ENCODE assay signal across 10 mouse cellular contexts in the genomic region with DNA sequence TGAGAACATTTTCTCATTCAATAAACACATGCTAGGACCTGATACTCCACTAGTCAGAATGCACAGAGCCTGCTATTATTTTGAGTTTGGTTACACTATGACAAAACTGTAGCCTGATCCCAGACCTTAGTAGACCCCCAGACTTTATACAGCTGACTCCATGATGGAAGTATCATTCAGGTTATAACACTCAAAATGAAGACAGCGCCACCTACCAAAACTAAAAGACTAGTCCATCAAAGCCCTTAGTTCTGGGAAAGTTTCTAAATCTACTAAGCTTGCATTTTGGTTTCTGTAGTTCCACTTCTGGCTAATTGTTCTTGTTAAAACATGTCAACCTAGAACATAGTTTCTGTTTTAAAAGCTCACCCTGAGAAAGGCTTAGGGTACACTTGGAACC. TPM values are rescaled to one million over a fixed set of nuclear protein-coding genes. Genes with fewer than 3 reads are reported as not detected.
A peak's percentile ranks its signal among the peaks of the same experiment; 100 is the strongest.
DNase-seq lines count a peak whose midpoint lies in the region; ATAC-seq lines count a peak whose summit lies in the region.
"Had no signal": no experiment of that assay in that cellular context is flagged by ENCODE, and none has a peak within 500 bp of the region (broad histone marks: within the 10 kb centered on the region; RNA-seq: fewer than 3 reads in every experiment).

No protein-coding gene starts in this region.

- H3K9ac ChIP-seq in heart, embryonic 11.5 days (ENCODE audit: low read depth, low read length), result no peak overlapping the region
- H3K9ac ChIP-seq in embryonic facial prominence, embryonic 13.5 days, result no peak overlapping the region
- no peak overlapping the region for H3K9ac ChIP-seq in liver, embryonic 12.5 days

- no peak for ATAC-seq in heart, embryonic 11.5 days (replicated peaks; ENCODE audit: insufficient number of reproducible peaks, low FRiP score, low TSS enrichment)
- ATAC-seq in embryonic facial prominence, embryonic 13.5 days (ENCODE audit: insufficient number of reproducible peaks, insufficient read depth, low FRiP score, low TSS enrichment, low read depth), result no peak
- no peak for ATAC-seq in liver, embryonic 12.5 days
- ATAC-seq in erythroblast, adult 5-6 weeks (replicated peaks; ENCODE audit: low FRiP score, poor library complexity, severe bottlenecking), result no peak

- WGBS in heart, embryonic 11.5 days (ENCODE audit: insufficient replicate concordance), result 70% methylated on average over 1 of the region's 1 CpGs
- 50% methylated on average over 1 of the region's 1 CpGs for WGBS in embryonic facial prominence, embryonic 13.5 days
- WGBS in liver, embryonic 12.5 days (ENCODE audit: insufficient replicate concordance), result 54% methylated on average over 1 of the region's 1 CpGs

- no peak overlapping the region for H3K4me3 ChIP-seq in heart, embryonic 11.5 days (ENCODE audit: low read depth, low read length)
- H3K4me3 ChIP-seq in embryonic facial prominence, embryonic 13.5 days, result no peak overlapping the region
- H3K4me3 ChIP-seq in liver, embryonic 12.5 days, result no peak overlapping the region

- no peaks in the 10 kb centered on the region for H3K9me3 ChIP-seq in heart, embryonic 11.5 days (replicated peaks; ENCODE audit: control insufficient read depth, low read length)
- no peaks in the 10 kb centered on the region for H3K9me3 ChIP-seq in embryonic facial prominence, embryonic 13.5 days
- no peaks in the 10 kb centered on the region for H3K9me3 ChIP-seq in liver, embryonic 12.5 days (replicated peaks)

- no peak overlapping the region for H3K27ac ChIP-seq in heart, embryonic 11.5 days (ENCODE audit: low read depth, low read length)
- H3K27ac ChIP-seq in embryonic facial prominence, embryonic 13.5 days, result no peak overlapping the region
- no peak overlapping the region for H3K27ac ChIP-seq in liver, embryonic 12.5 days

- peak overlapping the region; percentile 69; the same call in 1 of the 2 replicates for H3K4me2 ChIP-seq in heart, embryonic 11.5 days
- peak overlapping the region; percentile 62 for H3K4me2 ChIP-seq in embryonic facial prominence, embryonic 13.5 days
- H3K4me2 ChIP-seq in liver, embryonic 12.5 days, result peak overlapping the region; percentile 73

- no peaks in the 10 kb centered on the region for H3K36me3 ChIP-seq in heart, embryonic 11.5 days (ENCODE audit: control insufficient read depth, insufficient read depth, low read length)
- no peaks in the 10 kb centered on the region for H3K36me3 ChIP-seq in embryonic facial prominence, embryonic 13.5 days
- H3K36me3 ChIP-seq in liver, embryonic 12.5 days, result no peaks in the 10 kb centered on the region

- H3K27me3 ChIP-seq in heart, embryonic 11.5 days (ENCODE audit: control insufficient read depth, insufficient read depth, low read length), result no peaks in the 10 kb centered on the region
- H3K27me3 ChIP-seq in embryonic facial prominence, embryonic 13.5 days, result no peaks in the 10 kb centered on the region
- H3K27me3 ChIP-seq in liver, embryonic 12.5 days (replicated peaks), result no peaks in the 10 kb centered on the region

- no peaks in the 10 kb centered on the region for H3K4me1 ChIP-seq in heart, embryonic 11.5 days (ENCODE audit: control insufficient read depth, insufficient read depth, low read length)
- H3K4me1 ChIP-seq in embryonic facial prominence, embryonic 13.5 days, result peaks cover 3% of the 10 kb centered on the region; the same call in 1 of the 2 replicates
- H3K4me1 ChIP-seq in liver, embryonic 12.5 days, result peaks cover 3% of the 10 kb centered on the region; the same call in 1 of the 2 replicates

- DNase-seq in heart, adult 18-20 months, result no peak
- DNase-seq in 3T3-L1 (ENCODE audit: low read depth, low spot score), result peak; percentile 4
- DNase-seq in adrenal gland, adult (ENCODE audit: inconsistent age in 2 of 2, low spot score in 1 of 2), result no peak
- DNase-seq in cerebellum, adult 9-11 months, result no peak
- DNase-seq: cerebellum, adult 18-20 months had no signal

RNA-seq across cellular contexts. Expression of a gene that starts 0.8 kb away (rescaled TPM):
- 9.4 and 12.0 TPM in 2 replicates for polyA plus RNA-seq in heart, embryonic 11.5 days (2014; fragmentation: Nextera tagmentation; extraction: Ambion mirVana)
- total RNA-seq in heart, adult 18-20 months (2021), result 10 to 100 TPM; 14.6 to 16.5 TPM
- polyA plus RNA-seq in embryonic facial prominence, embryonic 13.5 days (2015; fragmentation: Nextera tagmentation; extraction: Ambion mirVana), result 15.0 and 15.5 TPM in 2 replicates
- polyA plus RNA-seq in liver, embryonic 12.5 days (2016; fragmentation: Nextera tagmentation; extraction: Ambion mirVana), result 3.7 and 4.0 TPM in 2 replicates
- 4.4 and 10.2 TPM in 2 replicates for total RNA-seq in erythroblast, adult 5-6 weeks (2015; ENCODE audit: low replicate concordance)
- total RNA-seq in erythroblast, adult 5-6 weeks (2017; ENCODE audit: low replicate concordance), result 2.6 and 3.3 TPM in 2 replicates

RNA-seq across cellular contexts. Expression of a gene that starts 56.5 kb away (rescaled TPM):
- polyA plus RNA-seq in heart, embryonic 11.5 days (2014; fragmentation: Nextera tagmentation; extraction: Ambion mirVana), result not detected in 2 replicates
- total RNA-seq in heart, adult 18-20 months (2021), result not detected
- polyA plus RNA-seq in embryonic facial prominence, embryonic 13.5 days (2015; fragmentation: Nextera tagmentation; extraction: Ambion mirVana), result not detected in 2 replicates
- not detected in 2 replicates for polyA plus RNA-seq in liver, embryonic 12.5 days (2016; fragmentation: Nextera tagmentation; extraction: Ambion mirVana)
- total RNA-seq in erythroblast, adult 5-6 weeks (2015; ENCODE audit: low replicate concordance), result not detected in 2 replicates
- not detected in 2 replicates for total RNA-seq in erythroblast, adult 5-6 weeks (2017; ENCODE audit: low replicate concordance)
- total RNA-seq: layer of hippocampus, postnatal 25 days had no signal
